Mouse (Mus musculus) myocyte (in vitro differentiated cells): ENCODE data around the gene Bmper. TPM values are rescaled to one million over a fixed set of nuclear protein-coding genes. Genes with fewer than 3 reads are reported as not detected.

Source experiments
- H3K27me3 ChIP-seq: one replicate; pipeline ENCODE4 v1.6.1; 2011; ENCODE audit not compliant: control insufficient read depth, insufficient read depth, insufficient read length
- H3K36me3 ChIP-seq: one replicate; pipeline ENCODE4 v1.6.1; 2011; ENCODE audit not compliant: control insufficient read depth, insufficient read depth
- H3K4me2 ChIP-seq: one replicate; pipeline ENCODE4 v1.6.1; 2011; ENCODE audit warnings: low read depth, control low read depth
- H3K4me3 ChIP-seq: one replicate; pipeline ENCODE4 v1.5.1; 2011; ENCODE audit warnings: mild to moderate bottlenecking, control low read depth, moderate library complexity
- H3K79me2 ChIP-seq: one replicate; pipeline ENCODE4 v1.6.1; 2011; ENCODE audit not compliant: control insufficient read depth, insufficient read depth
- H3ac ChIP-seq: one replicate; pipeline ENCODE4 v1.6.1; 2011; ENCODE audit not compliant: control insufficient read depth, insufficient read length
- CEBPB ChIP-seq: IDR thresholded peaks from 2 replicates; pipeline ENCODE4 v1.6.1; 2011; ENCODE audit warnings: mild to moderate bottlenecking, moderate library complexity; ENCODE audit not compliant: poor library complexity, insufficient read depth, severe bottlenecking
- E2F4 ChIP-seq: IDR thresholded peaks from one replicate; pipeline ENCODE4 v1.6.1; 2011; ENCODE audit warnings: mild to moderate bottlenecking, control low read depth, moderate library complexity; ENCODE audit not compliant: insufficient read depth
- MAX ChIP-seq: IDR thresholded peaks from one replicate; pipeline ENCODE4 v1.6.1; 2011; ENCODE audit warnings: low read depth, mild to moderate bottlenecking, control low read depth
- MYOD1 ChIP-seq, 3 experiments: IDR thresholded peaks; one replicate each; pipeline ENCODE4 v1.6.1; 2011; ENCODE audit warnings: control low read depth in 2 of 3, low read depth in 2 of 3, mild to moderate bottlenecking in 2 of 3, moderate library complexity in 1 of 3; ENCODE audit not compliant: insufficient read length in 2 of 3, control insufficient read depth in 1 of 3
- MYOG ChIP-seq, 3 experiments: IDR thresholded peaks; one replicate each; pipeline ENCODE4 v1.6.1; 2011; ENCODE audit warnings: control low read depth in 2 of 3, low read depth in 2 of 3, mild to moderate bottlenecking in 2 of 3; ENCODE audit not compliant: insufficient read length in 2 of 3, control insufficient read depth in 1 of 3, insufficient read depth in 1 of 3
- POLR2A ChIP-seq: IDR thresholded peaks from one replicate; pipeline ENCODE4 v1.6.1; 2011; ENCODE audit warnings: low read depth, mild to moderate bottlenecking, control low read depth, moderate library complexity; ENCODE audit not compliant: insufficient read length
- POLR2AphosphoS2 ChIP-seq: IDR thresholded peaks from one replicate; pipeline ENCODE4 v1.6.1; 2011; ENCODE audit warnings: low read depth, control low read depth; ENCODE audit not compliant: insufficient read length
- REST ChIP-seq: IDR thresholded peaks from one replicate; pipeline ENCODE4 v1.6.1; 2011; ENCODE audit warnings: mild to moderate bottlenecking, control low read depth, moderate library complexity; ENCODE audit not compliant: insufficient read depth, insufficient read length
- SRF ChIP-seq: IDR thresholded peaks from one replicate; pipeline ENCODE4 v1.6.1; 2011; ENCODE audit warnings: low read depth; ENCODE audit not compliant: control insufficient read depth, insufficient read length
- TCF12 ChIP-seq: IDR thresholded peaks from one replicate; pipeline ENCODE4 v1.6.1; 2011; ENCODE audit warnings: mild to moderate bottlenecking, control low read depth; ENCODE audit not compliant: poor library complexity, insufficient read depth, severe bottlenecking
- TCF3 ChIP-seq: IDR thresholded peaks from one replicate; pipeline ENCODE4 v1.6.1; 2011; ENCODE audit warnings: low read depth, control low read depth; ENCODE audit not compliant: insufficient read length
- USF1 ChIP-seq: IDR thresholded peaks from one replicate; pipeline ENCODE4 v1.6.1; 2011; ENCODE audit warnings: low read depth, mild to moderate bottlenecking, control low read depth, moderate library complexity
- polyA plus RNA-seq: library from polyadenylated mRNA; unstranded; fragments of >200 nt; fragmentation: generic; extraction: Trizol; gene quantifications from one replicate; pipeline ENCODE4 v1.2.1, GENCODE M21; 2012; ENCODE audit warnings: missing spikeins

Gene Bmper
- polyA plus RNA-seq, 1 experiment, result 2.2 TPM

DNA sequence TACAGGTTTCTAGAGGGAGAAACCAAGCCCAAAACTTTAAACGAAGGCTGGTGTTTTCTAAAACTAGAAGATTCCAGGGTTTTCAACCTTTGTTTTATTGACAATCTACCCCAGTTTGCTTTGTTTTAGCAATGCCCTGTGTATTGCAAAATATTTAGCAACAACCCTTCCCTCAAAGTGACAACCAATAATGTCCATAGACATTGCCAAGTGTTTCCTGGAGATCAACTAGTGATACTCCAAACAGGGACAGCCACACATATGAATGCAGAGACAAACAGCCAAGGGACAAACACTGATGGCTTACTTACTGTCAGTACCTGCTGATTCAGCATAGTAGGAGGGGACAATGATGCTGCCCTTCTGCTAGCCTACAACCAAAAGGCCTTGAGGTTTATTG lies 161.0 kb downstream of the Bmper start:
- TF ChIP-seq SRF (no peak), TCF12 (no peak), POLR2AphosphoS2 (no peak), MYOD1 (IDR thresholded peaks at IDR 0.05; ENCODE audit: control insufficient read depth in 1 of 3, insufficient read length in 2 of 3, low read depth in 2 of 3) (no peak), REST (no peak), MAX (no peak), TCF3 (no peak), MYOG (IDR thresholded peaks at IDR 0.05; ENCODE audit: control insufficient read depth in 1 of 3, insufficient read depth in 1 of 3, insufficient read length in 2 of 3, low read depth in 2 of 3) (no peak), CEBPB (no peak), POLR2A (no peak), USF1 (no peak), E2F4 (no peak)
- H3K4me3 ChIP-seq, result no peak overlapping the region
- no peak overlapping the region for H3K4me2 ChIP-seq
- no peaks in the 10 kb centered on the region for H3K36me3 ChIP-seq
- H3K79me2 ChIP-seq, result no peaks in the 10 kb centered on the region
- H3ac ChIP-seq, result no peak overlapping the region
- no peaks in the 10 kb centered on the region for H3K27me3 ChIP-seq

DNA sequence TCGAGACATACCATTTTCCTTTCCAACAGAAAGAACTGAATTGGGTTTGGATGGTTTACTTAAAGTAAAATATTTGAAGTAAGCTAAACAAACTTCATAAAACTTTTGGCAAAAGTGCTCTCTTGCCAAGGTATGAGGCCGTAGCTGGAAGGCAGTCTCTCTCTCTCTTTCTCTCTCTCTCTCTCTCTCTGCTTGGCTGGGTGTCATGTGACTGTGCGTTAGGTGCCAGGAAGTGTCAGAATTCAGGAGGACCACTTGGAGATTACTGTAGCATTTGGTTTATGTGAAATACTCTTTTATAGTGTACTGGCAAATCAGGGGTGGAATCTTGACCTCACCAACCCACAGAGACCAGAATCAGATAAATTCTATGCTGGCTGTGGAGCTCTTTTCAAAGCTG lies 162.0 kb downstream of the Bmper start:
- no peaks in the 10 kb centered on the region for H3K79me2 ChIP-seq

DNA sequence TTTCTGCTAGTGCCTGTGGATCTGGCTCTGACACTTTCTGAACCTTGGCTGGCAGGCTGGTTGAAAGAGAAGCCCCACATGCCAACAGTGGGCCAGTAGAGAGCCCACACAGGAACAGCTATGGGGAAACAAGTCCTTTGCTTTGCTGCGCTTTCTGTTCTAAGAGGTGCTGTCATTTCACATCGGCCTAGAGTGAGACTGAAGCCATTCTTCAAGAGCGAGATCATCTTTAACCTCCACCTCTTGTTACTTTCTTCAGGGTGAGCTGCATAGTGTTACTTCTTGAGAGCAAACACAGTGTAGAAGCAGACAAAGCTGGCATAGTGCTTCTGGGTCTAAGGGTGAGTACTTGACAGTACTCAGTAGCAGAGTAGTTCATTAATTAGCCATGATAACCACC lies 163.3 kb downstream of the Bmper start:
- H3K79me2 ChIP-seq, result no peaks in the 10 kb centered on the region
- H3K4me3 ChIP-seq, result no peak overlapping the region
- TF ChIP-seq E2F4, result no peak
- TF ChIP-seq POLR2AphosphoS2, result no peak
- no peak for TF ChIP-seq USF1
- TF ChIP-seq MYOD1 (IDR thresholded peaks at IDR 0.05; ENCODE audit: control insufficient read depth in 1 of 3, insufficient read length in 2 of 3, low read depth in 2 of 3), result no peak
- no peak for TF ChIP-seq POLR2A
- no peak for TF ChIP-seq REST
- no peak for TF ChIP-seq CEBPB
- no peak for TF ChIP-seq SRF
- no peak for TF ChIP-seq MAX
- TF ChIP-seq MYOG (IDR thresholded peaks at IDR 0.05; ENCODE audit: control insufficient read depth in 1 of 3, insufficient read depth in 1 of 3, insufficient read length in 2 of 3, low read depth in 2 of 3), result no peak
- no peaks in the 10 kb centered on the region for H3K27me3 ChIP-seq
- no peak overlapping the region for H3K4me2 ChIP-seq
- H3K36me3 ChIP-seq, result no peaks in the 10 kb centered on the region
- H3ac ChIP-seq, result no peak overlapping the region

More for the DNA sequence above, 162.0 kb downstream of the Bmper start:
- Histone ChIP-seq H3K27me3 (no peaks in the 10 kb centered on the region), H3K4me3 (no peak overlapping the region), H3K36me3 (no peaks in the 10 kb centered on the region), H3K4me2 (no peak overlapping the region), H3ac (no peak overlapping the region)
- no peak for TF ChIP-seq CEBPB
- no peak for TF ChIP-seq POLR2AphosphoS2
- TF ChIP-seq USF1, result no peak
- no peak for TF ChIP-seq SRF
- TF ChIP-seq REST, result no peak
- no peak for TF ChIP-seq MYOD1 (IDR thresholded peaks at IDR 0.05; ENCODE audit: control insufficient read depth in 1 of 3, insufficient read length in 2 of 3, low read depth in 2 of 3)
- TF ChIP-seq MYOG (IDR thresholded peaks at IDR 0.05; ENCODE audit: control insufficient read depth in 1 of 3, insufficient read depth in 1 of 3, insufficient read length in 2 of 3, low read depth in 2 of 3), result no peak
- no peak for TF ChIP-seq TCF12
- TF ChIP-seq E2F4, result no peak
- TF ChIP-seq TCF3, result no peak
- TF ChIP-seq MAX, result no peak
- TF ChIP-seq POLR2A, result no peak

DNA sequence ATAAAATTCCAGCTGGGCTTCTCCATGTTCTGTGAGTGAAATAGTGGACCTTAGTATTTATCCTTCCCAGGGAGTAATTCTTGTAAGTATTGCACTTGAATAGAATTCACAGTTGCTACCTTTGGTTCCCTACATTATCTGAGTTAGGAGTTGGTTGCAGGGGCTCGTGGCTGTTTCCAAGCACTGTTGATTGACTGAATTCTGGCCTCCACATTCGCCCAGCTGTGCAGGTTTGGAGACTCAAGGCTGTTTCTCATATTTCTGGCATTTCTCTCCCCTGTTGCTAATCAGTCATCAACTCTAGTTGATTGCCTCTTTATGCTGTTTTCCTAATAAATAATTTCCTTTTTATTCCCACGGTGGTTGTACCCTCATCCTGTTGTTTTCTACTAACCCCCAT lies 167.2 kb downstream of the Bmper start:
- Histone ChIP-seq H3K4me3 (no peak overlapping the region), H3ac (no peak overlapping the region), H3K36me3 (no peaks in the 10 kb centered on the region), H3K4me2 (no peak overlapping the region), H3K79me2 (no peaks in the 10 kb centered on the region), H3K27me3 (no peaks in the 10 kb centered on the region)
- no peak for TF ChIP-seq E2F4
- TF ChIP-seq SRF, result no peak
- TF ChIP-seq USF1, result no peak
- TF ChIP-seq REST, result no peak
- TF ChIP-seq POLR2AphosphoS2, result no peak
- no peak for TF ChIP-seq MYOD1 (IDR thresholded peaks at IDR 0.05; ENCODE audit: control insufficient read depth in 1 of 3, insufficient read length in 2 of 3, low read depth in 2 of 3)
- no peak for TF ChIP-seq MAX
- no peak for TF ChIP-seq MYOG (IDR thresholded peaks at IDR 0.05; ENCODE audit: control insufficient read depth in 1 of 3, insufficient read depth in 1 of 3, insufficient read length in 2 of 3, low read depth in 2 of 3)
- TF ChIP-seq POLR2A, result no peak
- TF ChIP-seq CEBPB, result no peak
- no peak for TF ChIP-seq TCF3
- TF ChIP-seq TCF12, result no peak
